Mouse (Mus musculus): ENCODE data around the gene Hoxc13. TPM values are rescaled to one million over a fixed set of nuclear protein-coding genes. Genes with fewer than 3 reads are reported as not detected.
A peak's percentile ranks its signal among the peaks of the same experiment; 100 is the strongest.

Gene Hoxc13
- total RNA-seq, 1 experiment from 2014 or later, result not detected

DNA sequence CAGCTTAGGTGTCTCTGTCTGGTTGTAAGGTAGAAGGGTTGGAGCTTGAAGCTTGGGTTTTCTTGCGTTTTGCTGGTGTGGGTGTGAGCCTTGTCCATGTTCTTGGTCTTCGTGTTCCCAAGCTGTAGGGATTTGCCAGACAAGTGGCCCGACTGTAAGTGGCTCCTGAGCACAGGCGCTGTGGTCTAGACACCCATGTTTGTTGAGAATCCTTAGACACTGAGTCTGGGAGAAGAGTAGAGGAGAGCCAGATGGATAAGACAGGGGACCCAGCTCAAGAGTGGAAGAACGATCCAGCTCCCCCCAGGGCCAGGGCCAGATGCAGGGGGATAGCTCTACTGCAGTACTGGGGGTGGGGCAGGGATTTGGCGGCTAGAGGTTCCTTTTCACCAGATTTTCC lies 51.9 kb downstream of the Hoxc13 start:
- ATAC-seq (replicated peaks in 1 of 2; ENCODE audit: insufficient read depth in 1 of 2, low FRiP score in 2 of 2, low TSS enrichment in 1 of 2, low read depth in 1 of 2, poor library complexity in 2 of 2, severe bottlenecking in 2 of 2), result no peak

GRCm38 (mm10) chr15:102975034-102975433 lies 54.1 kb downstream of the Hoxc13 start:
- no peak for ATAC-seq (replicated peaks in 1 of 2; ENCODE audit: insufficient read depth in 1 of 2, low FRiP score in 2 of 2, low TSS enrichment in 1 of 2, low read depth in 1 of 2, poor library complexity in 2 of 2, severe bottlenecking in 2 of 2)

DNA sequence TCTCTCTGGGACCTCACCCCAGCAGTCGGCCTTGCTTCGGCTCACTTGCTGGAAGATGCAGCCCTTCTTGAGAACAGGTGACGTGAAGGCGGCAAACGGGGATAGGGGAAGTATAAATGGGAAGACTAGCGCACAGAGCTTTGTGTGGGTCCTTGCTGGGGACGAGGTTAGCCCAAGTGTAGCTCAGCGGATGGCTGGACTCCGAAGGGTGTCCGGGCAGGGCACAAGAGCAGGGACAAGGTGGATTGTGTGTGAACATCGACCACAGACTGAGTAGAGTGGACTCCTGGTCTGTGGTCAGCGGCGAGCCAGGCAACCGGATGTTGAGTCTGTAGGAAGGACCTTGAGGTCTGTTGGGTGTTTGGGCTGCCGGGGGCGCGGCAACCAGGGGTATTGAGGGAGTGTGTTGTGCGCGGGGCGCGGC lies 54.8 kb downstream of the Hoxc13 start:
- ATAC-seq (replicated peaks in 1 of 2; ENCODE audit: insufficient read depth in 1 of 2, low FRiP score in 2 of 2, low TSS enrichment in 1 of 2, low read depth in 1 of 2, poor library complexity in 2 of 2, severe bottlenecking in 2 of 2), result 0 out of 4 replicates have a peak, but pooled peaks of 1 of the 2 experiments have one; percentile 9

DNA sequence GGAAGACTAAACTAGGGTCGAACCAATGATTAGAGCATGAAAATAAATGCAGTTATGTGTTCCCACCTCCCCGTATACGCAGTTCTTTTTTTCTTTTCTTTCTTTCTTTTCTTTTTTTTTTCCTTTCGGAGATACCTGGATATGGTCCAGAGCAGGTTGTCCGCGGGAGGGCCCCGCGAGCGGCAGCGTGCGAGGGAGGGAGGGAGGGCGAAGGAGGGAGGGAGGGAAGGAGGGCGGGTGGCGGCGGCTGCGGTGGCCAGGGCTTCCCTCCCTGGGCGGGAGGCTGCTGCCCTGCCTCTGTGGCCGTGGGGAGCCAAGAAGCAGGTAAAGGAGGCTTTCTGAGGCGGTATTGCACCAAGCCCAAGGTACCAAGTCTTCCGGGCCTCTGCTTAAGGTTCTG lies 55.3 kb downstream of the Hoxc13 start, which contains the start of gene Hoxc9:
Gene Hoxc9 (plus strand): TSS at position 269 of the 400 bp plus-strand sequence.
- no peak for ATAC-seq (replicated peaks in 1 of 2; ENCODE audit: insufficient read depth in 1 of 2, low FRiP score in 2 of 2, low TSS enrichment in 1 of 2, low read depth in 1 of 2, poor library complexity in 2 of 2, severe bottlenecking in 2 of 2)

- ATAC-seq (replicated peaks in 1 of 2; ENCODE audit: insufficient read depth in 1 of 2, low FRiP score in 2 of 2, low TSS enrichment in 1 of 2, low read depth in 1 of 2, poor library complexity in 2 of 2, severe bottlenecking in 2 of 2), result no peak
Measured at GRCm38 (mm10) chr15:102976631-102977422, 55.9 kb downstream of the Hoxc13 start.

DNA sequence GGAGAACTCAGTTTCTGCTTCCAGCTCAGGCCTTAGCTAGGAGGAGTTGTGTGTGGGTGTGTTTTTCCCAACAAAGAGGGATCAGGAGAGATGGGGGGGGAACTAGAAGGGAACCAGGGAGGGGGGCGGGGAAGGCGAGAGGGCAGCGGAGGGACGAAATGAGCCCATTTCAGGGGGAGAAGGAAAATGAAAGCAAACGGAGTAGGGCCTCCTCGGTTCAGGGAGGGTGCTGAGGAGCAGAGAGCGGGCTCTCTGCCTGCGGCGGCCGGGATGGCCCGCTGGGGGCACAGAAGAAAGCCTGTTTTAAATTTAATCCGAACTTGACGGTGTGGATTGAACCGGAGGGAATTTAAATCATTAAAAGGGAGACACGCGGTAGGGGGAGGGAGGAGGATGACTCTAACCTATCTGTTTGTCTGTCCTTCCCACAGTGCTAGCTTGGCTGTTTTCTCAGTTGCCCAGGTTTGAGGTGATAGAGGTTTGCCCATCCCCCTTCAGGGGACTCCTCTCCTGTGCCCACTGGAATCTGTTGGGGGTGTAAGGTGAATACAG lies 56.6 kb downstream of the Hoxc13 start:
- ATAC-seq (replicated peaks in 1 of 2; ENCODE audit: insufficient read depth in 1 of 2, low FRiP score in 2 of 2, low TSS enrichment in 1 of 2, low read depth in 1 of 2, poor library complexity in 2 of 2, severe bottlenecking in 2 of 2), result no peak

Other genes with a start within 250 kb of the Hoxc13 start
- gene Atp5g2, start 248.8 kb upstream of the Hoxc13 start, total RNA-seq (2017), result 29.1 and 78.4 TPM in 2 replicates
- gene Calcoco1, start 198.9 kb upstream of the Hoxc13 start, total RNA-seq (2017), result 26.4 and 36.5 TPM in 2 replicates
- gene Hoxc12, start 15.7 kb downstream of the Hoxc13 start, total RNA-seq (2017), result not detected in 2 replicates
- not detected in 2 replicates for gene Hoxc11, start 33.3 kb downstream of the Hoxc13 start, total RNA-seq (2017)
- gene Hoxc10, start 45.7 kb downstream of the Hoxc13 start, total RNA-seq (2017), result not detected in 2 replicates
- 0.25 TPM in 1 of 2 replicates, not detected in the other for gene Hoxc5, start 46.3 kb downstream of the Hoxc13 start, total RNA-seq (2017)
- not detected in 2 replicates for gene Hoxc9, start 55.3 kb downstream of the Hoxc13 start, total RNA-seq (2017)
- gene Hoxc8, start 69.5 kb downstream of the Hoxc13 start, total RNA-seq (2017), result not detected in 2 replicates
- gene Hoxc6, start 77.2 kb downstream of the Hoxc13 start, total RNA-seq (2017), result not detected in 2 replicates
- gene Hoxc4, start 97.8 kb downstream of the Hoxc13 start, total RNA-seq (2017), result 0.69 TPM in 1 of 2 replicates, not detected in the other
- gene Smug1, start 246.0 kb downstream of the Hoxc13 start, total RNA-seq (2017), result 3.7 and 6.1 TPM in 2 replicates